In genomic region chr4:141559131-141559897, GRCm38 (mm10) we compare ENCODE assay signal across 8 mouse cellular contexts. TPM values are rescaled to one million over a fixed set of nuclear protein-coding genes. Genes with fewer than 3 reads are reported as not detected.
DNase-seq lines count a peak whose midpoint lies in the region; ATAC-seq and TF ChIP-seq lines count a peak whose summit lies in the region.

No protein-coding gene starts in this region.

- H3K4me1 ChIP-seq in embryonic facial prominence, embryonic 12.5 days, result peaks cover 9% of the 10 kb centered on the region
- H3K4me1 ChIP-seq in limb, embryonic 10.5 days, result peaks cover 24% of the 10 kb centered on the region
- H3K4me1 ChIP-seq in midbrain, embryonic 11.5 days (ENCODE audit: control insufficient read depth, insufficient read depth, low read length), result peaks cover 12% of the 10 kb centered on the region
- H3K4me1 ChIP-seq in small intestine, adult 2 months (ENCODE audit: control insufficient read depth, insufficient read depth, insufficient read length, low read length), result peaks cover 11% of the 10 kb centered on the region

- no peaks in the 10 kb centered on the region for H3K27me3 ChIP-seq in embryonic facial prominence, embryonic 12.5 days
- peaks cover 4% of the 10 kb centered on the region; the same call in 1 of the 2 replicates for H3K27me3 ChIP-seq in limb, embryonic 10.5 days (ENCODE audit: low read depth, poor library complexity, severe bottlenecking)
- H3K27me3 ChIP-seq in midbrain, embryonic 11.5 days (ENCODE audit: control insufficient read depth, insufficient read depth, low read length), result no peaks in the 10 kb centered on the region; the same call in 1 of the 2 replicates
- no peaks in the 10 kb centered on the region for H3K27me3 ChIP-seq in small intestine, adult 2 months (ENCODE audit: control insufficient read depth, insufficient read depth, low read length)

- no peaks in the 10 kb centered on the region for H3K36me3 ChIP-seq in embryonic facial prominence, embryonic 12.5 days
- no peaks in the 10 kb centered on the region for H3K36me3 ChIP-seq in limb, embryonic 10.5 days
- no peaks in the 10 kb centered on the region for H3K36me3 ChIP-seq in midbrain, embryonic 11.5 days (ENCODE audit: control insufficient read depth, insufficient read depth, low read length)
- no peaks in the 10 kb centered on the region for H3K36me3 ChIP-seq in small intestine, adult 2 months (ENCODE audit: control insufficient read depth, insufficient read depth, low read length)

- TF ChIP-seq POLR2A in small intestine, adult 2 months (IDR thresholded peaks at IDR 0.05; ENCODE audit: low read depth, low read length), result 0 out of 2 replicates have a peak, but pooled peaks have one; percentile 25

- H3K4me3 ChIP-seq in embryonic facial prominence, embryonic 12.5 days, result peak overlapping the region; percentile 45
- peak overlapping the region; percentile 53 for H3K4me3 ChIP-seq in limb, embryonic 10.5 days
- peak overlapping the region; percentile 36 for H3K4me3 ChIP-seq in midbrain, embryonic 11.5 days (ENCODE audit: low read depth, low read length)
- peak overlapping the region; percentile 52 for H3K4me3 ChIP-seq in small intestine, adult 2 months (ENCODE audit: low read depth, low read length)

- no peak for TF ChIP-seq CTCF in small intestine, adult 2 months (IDR thresholded peaks at IDR 0.05; ENCODE audit: extremely low read depth, insufficient read length, insufficient replicate concordance, low read depth, low read length)

- H3K27ac ChIP-seq in embryonic facial prominence, embryonic 12.5 days, result peak overlapping the region; percentile 85
- H3K27ac ChIP-seq in limb, embryonic 10.5 days, result peak overlapping the region; percentile 80
- peak overlapping the region; percentile 67; the same call in 1 of the 2 replicates for H3K27ac ChIP-seq in midbrain, embryonic 11.5 days (ENCODE audit: low read depth, low read length)
- H3K27ac ChIP-seq in small intestine, adult 2 months (ENCODE audit: insufficient read depth, low read depth, low read length), result peak overlapping the region; percentile 86

- H3K9ac ChIP-seq in embryonic facial prominence, embryonic 12.5 days, result peak overlapping the region; percentile 35; the same call in 1 of the 2 replicates
- H3K9ac ChIP-seq in midbrain, embryonic 11.5 days (ENCODE audit: low read length), result peak overlapping the region; percentile 52

- DNase-seq in 3134 (ENCODE audit: extremely low read depth, insufficient read length, low spot score), result peak; percentile 84
- peak; percentile 81 for DNase-seq in adrenal gland, postnatal 10 days
- DNase-seq in heart, adult 11 months, result peak; percentile 99
- peak; percentile 92 for DNase-seq in kidney, adult 11 months
- peak; percentile 80 for DNase-seq in limb, embryonic 10.5 days (ENCODE audit: low spot score)
- DNase-seq in midbrain, embryonic 11.5 days (ENCODE audit: low spot score, missing footprints), result peak; percentile 93

- peak overlapping the region; percentile 80 for H3K4me2 ChIP-seq in embryonic facial prominence, embryonic 12.5 days (replicated peaks)
- peak overlapping the region; percentile 66 for H3K4me2 ChIP-seq in midbrain, embryonic 11.5 days

- peak; percentile 44 for ATAC-seq in embryonic facial prominence, embryonic 12.5 days (ENCODE audit: insufficient number of reproducible peaks, insufficient read depth, low FRiP score, low TSS enrichment)
- peak; percentile 77 for ATAC-seq in midbrain, embryonic 11.5 days (ENCODE audit: low FRiP score)

- 1% methylated on average over 30 of the region's 30 CpGs for WGBS in embryonic facial prominence, embryonic 12.5 days
- under 1% methylated on average over 30 of the region's 30 CpGs for WGBS in limb, embryonic 10.5 days
- WGBS in midbrain, embryonic 11.5 days, result under 1% methylated on average over 30 of the region's 30 CpGs
- under 1% methylated on average over 30 of the region's 30 CpGs for WGBS in small intestine, adult 2 months

- no peaks in the 10 kb centered on the region for H3K9me3 ChIP-seq in embryonic facial prominence, embryonic 12.5 days
- no peaks in the 10 kb centered on the region for H3K9me3 ChIP-seq in limb, embryonic 10.5 days (replicated peaks)
- no peaks in the 10 kb centered on the region for H3K9me3 ChIP-seq in midbrain, embryonic 11.5 days (ENCODE audit: control insufficient read depth, low read length)

RNA-seq across cellular contexts. Expression of gene Spen, which starts 20.9 kb away (rescaled TPM):
- total RNA-seq in adrenal gland, postnatal 10 days (2021), result 10 to 100 TPM; 36.6 to 55.2 TPM
- 15.0 and 15.9 TPM in 2 replicates for polyA plus RNA-seq in embryonic facial prominence, embryonic 12.5 days (2016; fragmentation: Nextera tagmentation; extraction: Ambion mirVana)
- polyA plus RNA-seq in limb, embryonic 10.5 days (2016; fragmentation: Nextera tagmentation; extraction: Ambion mirVana), result 11.5 TPM in 2 replicates
- polyA plus RNA-seq in midbrain, embryonic 11.5 days (2014; fragmentation: Nextera tagmentation; extraction: Ambion mirVana), result 15.7 and 17.1 TPM in 2 replicates
- 30.8 and 56.0 TPM in 2 replicates for polyA plus RNA-seq in small intestine, adult 2 months (2012; rRNA removed)

RNA-seq across cellular contexts. Expression of gene Fblim1, which starts 46.6 kb away (rescaled TPM):
- total RNA-seq in adrenal gland, postnatal 10 days (2021), result 10 to 100 TPM; 14.8 to 21.6 TPM
- polyA plus RNA-seq in embryonic facial prominence, embryonic 12.5 days (2016; fragmentation: Nextera tagmentation; extraction: Ambion mirVana), result 71.3 and 77.2 TPM in 2 replicates
- polyA plus RNA-seq in limb, embryonic 10.5 days (2016; fragmentation: Nextera tagmentation; extraction: Ambion mirVana), result 58.6 and 77.7 TPM in 2 replicates
- 20.0 and 21.2 TPM in 2 replicates for polyA plus RNA-seq in midbrain, embryonic 11.5 days (2014; fragmentation: Nextera tagmentation; extraction: Ambion mirVana)
- 55.3 and 108 TPM in 2 replicates for polyA plus RNA-seq in small intestine, adult 2 months (2012; rRNA removed)

RNA-seq across cellular contexts. Expression of gene Tmem82, which starts 59.1 kb away (rescaled TPM):
- total RNA-seq in adrenal gland, postnatal 10 days (2021), result 1 to 10 TPM; 7.9 to 9.5 TPM
- 0.54 and 0.56 TPM in 2 replicates for polyA plus RNA-seq in embryonic facial prominence, embryonic 12.5 days (2016; fragmentation: Nextera tagmentation; extraction: Ambion mirVana)
- polyA plus RNA-seq in limb, embryonic 10.5 days (2016; fragmentation: Nextera tagmentation; extraction: Ambion mirVana), result 1.1 and 1.6 TPM in 2 replicates
- 0.48 and 0.59 TPM in 2 replicates for polyA plus RNA-seq in midbrain, embryonic 11.5 days (2014; fragmentation: Nextera tagmentation; extraction: Ambion mirVana)
- polyA plus RNA-seq in small intestine, adult 2 months (2012; rRNA removed), result 46.5 and 61.9 TPM in 2 replicates

Comparison
In these comparisons a context has a peak if more than half of its experiments do, and no peak if none do; other contexts are left out.
1. Peak in every context shown above with its lines: DNase-seq, ATAC-seq, H3K4me3 ChIP-seq and H3K27ac ChIP-seq.
2. RNA of gene Tmem82, which starts 59.1 kb away (polyA plus RNA-seq): 46.5 to 61.9 TPM in small intestine, adult 2 months; 1.1 to 1.6 TPM in limb, embryonic 10.5 days, 0.54 to 0.56 TPM in embryonic facial prominence, embryonic 12.5 days and 0.48 to 0.59 TPM in midbrain, embryonic 11.5 days; every median in the first group is over 10 times any median in the second.